Mouse (Mus musculus) spleen, adult 2 months (tissue): ENCODE measurements around the gene Fbxo48.

Experiments used
- CTCF ChIP-seq: fragments of 200-500 bp; IDR thresholded peaks from 2 replicates; pipeline ENCODE4 v1.5.1; 2011; ENCODE audit warnings: mild to moderate bottlenecking, inconsistent platforms; ENCODE audit not compliant: insufficient read depth, insufficient read length, insufficient replicate concordance; ENCODE audit errors: extremely low read depth
- POLR2A ChIP-seq: fragments of 200-500 bp; IDR thresholded peaks from 2 replicates; pipeline ENCODE4 v1.6.1; 2011; ENCODE audit warnings: low read depth, low read length, inconsistent platforms

DNA sequence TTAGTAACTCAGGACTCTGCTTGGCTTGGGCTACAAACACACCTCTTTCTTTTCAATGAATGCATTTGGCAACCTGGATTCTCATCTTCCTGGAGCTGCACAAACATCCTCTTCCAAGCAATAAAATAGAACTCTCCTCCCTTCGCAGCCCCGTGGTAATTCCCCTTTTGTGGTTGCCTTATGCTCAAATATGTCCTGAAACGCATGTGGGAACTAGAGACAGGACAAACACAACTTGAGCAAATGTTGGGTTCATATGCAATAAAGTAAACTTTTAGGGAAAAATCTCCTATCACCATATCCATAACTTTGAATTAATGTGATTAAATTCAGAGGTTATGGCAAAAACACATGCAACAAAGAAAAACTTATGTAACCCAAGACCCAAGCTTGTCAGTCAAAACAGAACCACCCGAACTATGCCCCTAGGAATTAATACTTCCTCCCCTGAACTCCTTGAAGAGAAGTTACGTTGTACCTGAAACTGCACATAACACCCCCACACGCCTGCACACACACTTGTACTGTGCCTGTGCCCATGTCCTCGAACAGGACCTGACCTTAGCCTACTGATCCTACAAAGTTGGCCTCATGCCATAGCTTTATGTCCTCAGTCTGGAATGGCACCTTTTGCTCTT is 35.5 kb downstream of the Fbxo48 start:
- TF ChIP-seq CTCF, result no peak
- no peak for TF ChIP-seq POLR2A
